Mouse (Mus musculus) lung, embryonic 14.5 days (tissue): ENCODE results near the gene Stard13. TPM values are rescaled to one million over a fixed set of nuclear protein-coding genes. Genes with fewer than 3 reads are reported as not detected.

Source experiments
- ATAC-seq: fragments of 200-750 bp; cut with Nextera tagmentation; 2 replicates; pipeline ENCODE4 v1.8.0; 2017; ENCODE audit warnings: mild to moderate bottlenecking, moderate TSS enrichment, moderate library complexity; ENCODE audit not compliant: insufficient read depth
- DNase-seq: peaks from one replicate; pipeline ENCODE4 v3.0.0-alpha.2; 2015
- H3K27ac ChIP-seq: fragments of 300-500 bp; sonication (generic); 2 replicates; pipeline ENCODE4 v1.5.1; 2014; ENCODE audit warnings: low read depth, mild to moderate bottlenecking, moderate library complexity
- H3K27me3 ChIP-seq: fragments of 300-500 bp; sonication (generic); 2 replicates; pipeline ENCODE4 v1.6.1; 2014; ENCODE audit warnings: low read length, control low read depth; ENCODE audit not compliant: insufficient read depth
- H3K36me3 ChIP-seq: fragments of 300-500 bp; sonication (generic); 2 replicates; pipeline ENCODE4 v1.6.1; 2014; ENCODE audit warnings: control low read depth; ENCODE audit not compliant: insufficient read depth
- H3K4me1 ChIP-seq: fragments of 300-500 bp; sonication (generic); 2 replicates; pipeline ENCODE4 v1.6.1; 2014; ENCODE audit warnings: antibody characterized with exemption, control low read depth; ENCODE audit not compliant: insufficient read depth
- H3K4me2 ChIP-seq: fragments of 300-500 bp; sonication (generic); 2 replicates; pipeline ENCODE4 v1.6.1; 2014; ENCODE audit warnings: mild to moderate bottlenecking
- H3K4me3 ChIP-seq: fragments of 300-500 bp; sonication (generic); 2 replicates; pipeline ENCODE4 v1.5.1; 2014; ENCODE audit warnings: low read depth, low read length
- H3K9ac ChIP-seq: fragments of 300-500 bp; sonication (generic); 2 replicates; pipeline ENCODE4 v1.6.1; 2014
- H3K9me3 ChIP-seq: fragments of 300-500 bp; sonication (generic); 2 replicates; pipeline ENCODE4 v1.6.1; 2016; ENCODE audit warnings: low read depth, low read length, control low read depth
- CTCF ChIP-seq: IDR thresholded peaks from 2 replicates; pipeline ENCODE4 v1.5.1; 2016; ENCODE audit warnings: antibody characterized with exemption, low read depth
- WGBS: fragments of 180-500 bp; shearing (Covaris S2); extraction: QIAGEN DNeasy Blood & Tissue Kit; methylation state at CpG from one replicate; pipeline ENCODE4 v1.1.7; 2014; 5-methylcytosine and 5-hydroxymethylcytosine counted together
- polyA plus RNA-seq: library from polyadenylated mRNA; unstranded; fragments of >200 nt; fragmentation: Nextera tagmentation; extraction: Ambion mirVana; gene quantifications from 2 replicates; pipeline ENCODE4 v1.2.1, GENCODE M21; 2014

Stard13 gene
- polyA plus RNA-seq, 1 experiment from 2014 or later, result 14.5 TPM

GRCm38 (mm10) chr5:151261558-151261957 lies 27.9 kb upstream of the Stard13 start:
- Histone ChIP-seq H3K27me3 (no peaks in the 10 kb centered on the region), H3K4me1 (no peaks in the 10 kb centered on the region), H3K4me3 (no peak overlapping the region), H3K9me3 (no peaks in the 10 kb centered on the region), H3K9ac (no peak overlapping the region), H3K4me2 (no peak overlapping the region), H3K36me3 (no peaks in the 10 kb centered on the region), H3K27ac (no peak overlapping the region)
- DNase-seq (no peak), ATAC-seq (no peak)
- 81% methylated on average over 2 of the region's 2 CpGs for WGBS
- no peak for TF ChIP-seq CTCF

GRCm38 (mm10) chr5:151252213-151252612 lies 18.6 kb upstream of the Stard13 start:
- Histone ChIP-seq H3K9me3 (no peaks in the 10 kb centered on the region), H3K9ac (no peak overlapping the region), H3K27me3 (no peaks in the 10 kb centered on the region), H3K4me1 (no peaks in the 10 kb centered on the region), H3K36me3 (no peaks in the 10 kb centered on the region), H3K27ac (no peak overlapping the region), H3K4me2 (no peak overlapping the region), H3K4me3 (no peak overlapping the region)
- 53% methylated on average over 8 of the region's 8 CpGs for whole genome bisulfite sequencing
- DNase-seq (peak; percentile 24), ATAC-seq (no peak)
- peak; percentile 34; the same call in 1 of the 2 replicates for TF ChIP-seq CTCF

- H3K4me2 ChIP-seq, result no peak overlapping the region
- DNase-seq (peak; percentile 21), ATAC-seq (0 out of 2 replicates have a peak, but pooled peaks have one; percentile 26)
- no peak for TF ChIP-seq CTCF
- H3K9me3 ChIP-seq, result no peaks in the 10 kb centered on the region
- H3K27me3 ChIP-seq, result no peaks in the 10 kb centered on the region
- no peak overlapping the region for H3K9ac ChIP-seq
- no peak overlapping the region for H3K4me3 ChIP-seq
- 67% methylated on average over 8 of the region's 8 CpGs for WGBS
- no peaks in the 10 kb centered on the region for H3K4me1 ChIP-seq
- no peak overlapping the region for H3K27ac ChIP-seq
- H3K36me3 ChIP-seq, result no peaks in the 10 kb centered on the region
Observed at GRCm38 (mm10) chr5:151251656-151252055, 18.0 kb upstream of the Stard13 start.

GRCm38 (mm10) chr5:151248671-151249620 lies 15.3 kb upstream of the Stard13 start:
- WGBS, result 60% methylated on average over 10 of the region's 10 CpGs
- no peak overlapping the region for H3K4me3 ChIP-seq
- no peaks in the 10 kb centered on the region for H3K9me3 ChIP-seq
- no peak for DNase-seq
- no peaks in the 10 kb centered on the region for H3K36me3 ChIP-seq
- no peak overlapping the region for H3K27ac ChIP-seq
- H3K4me1 ChIP-seq, result 0 out of 2 replicates have a peak, but pooled peaks cover 3% of the 10 kb centered on the region
- no peak overlapping the region for H3K4me2 ChIP-seq
- no peaks in the 10 kb centered on the region for H3K27me3 ChIP-seq
- H3K9ac ChIP-seq, result no peak overlapping the region
- no peak for ATAC-seq
- no peak for TF ChIP-seq CTCF

- no peaks in the 10 kb centered on the region for H3K9me3 ChIP-seq
- H3K27me3 ChIP-seq, result no peaks in the 10 kb centered on the region
- no peak for DNase-seq
- no peak overlapping the region for H3K4me3 ChIP-seq
- WGBS, result 72% methylated on average over 2 of the region's 2 CpGs
- no peak overlapping the region for H3K27ac ChIP-seq
- no peaks in the 10 kb centered on the region for H3K36me3 ChIP-seq
- H3K9ac ChIP-seq, result no peak overlapping the region
- H3K4me1 ChIP-seq, result 0 out of 2 replicates have a peak, but pooled peaks cover 3% of the 10 kb centered on the region
- ATAC-seq, result no peak
- no peak for TF ChIP-seq CTCF
- no peak overlapping the region for H3K4me2 ChIP-seq
Observed at GRCm38 (mm10) chr5:151248084-151248483, 14.4 kb upstream of the Stard13 start.

GRCm38 (mm10) chr5:151247115-151247875 lies 13.7 kb upstream of the Stard13 start:
- H3K27ac ChIP-seq, result peak overlapping the region; percentile 62; the same call in 1 of the 2 replicates

More at GRCm38 (mm10) chr5:151247115-151247875, 13.7 kb upstream of the Stard13 start:
- H3K27me3 ChIP-seq, result no peaks in the 10 kb centered on the region
- WGBS, result 18% methylated on average over 11 of the region's 11 CpGs
- H3K9me3 ChIP-seq, result no peaks in the 10 kb centered on the region
- 0 out of 2 replicates have a peak, but pooled peaks cover 3% of the 10 kb centered on the region for H3K4me1 ChIP-seq
- no peak overlapping the region for H3K4me2 ChIP-seq
- DNase-seq (peak; percentile 57), ATAC-seq (peak; percentile 64; the same call in 1 of the 2 replicates)
- no peaks in the 10 kb centered on the region for H3K36me3 ChIP-seq
- no peak for TF ChIP-seq CTCF
- H3K9ac ChIP-seq, result no peak overlapping the region
- H3K4me3 ChIP-seq, result no peak overlapping the region
